Mouse (Mus musculus) midbrain, embryonic 16.5 days (tissue): ENCODE data around the gene Bcar1. TPM values are rescaled to one million over a fixed set of nuclear protein-coding genes. Genes with fewer than 3 reads are reported as not detected.

Source experiments
- ATAC-seq: fragments of 200-750 bp; cut with Nextera tagmentation; 2 replicates; pipeline ENCODE4 v1.8.0; 2017; ENCODE audit warnings: moderate TSS enrichment
- H3K27ac ChIP-seq: fragments of 300-500 bp; sonication (generic); 2 replicates; pipeline ENCODE4 v1.5.1; 2014; ENCODE audit warnings: mild to moderate bottlenecking, low read length, mixed read lengths
- H3K27me3 ChIP-seq: fragments of 300-500 bp; sonication (generic); 2 replicates; pipeline ENCODE4 v1.6.1; 2014; ENCODE audit warnings: low read depth, low read length, mixed read lengths; ENCODE audit not compliant: control insufficient read depth, insufficient read depth
- H3K36me3 ChIP-seq: fragments of 300-500 bp; sonication (generic); 2 replicates; pipeline ENCODE4 v1.6.1; 2014; ENCODE audit warnings: mild to moderate bottlenecking, low read length, moderate library complexity, mixed read lengths; ENCODE audit not compliant: control insufficient read depth, insufficient read depth
- H3K4me1 ChIP-seq: fragments of 300-500 bp; sonication (generic); 2 replicates; pipeline ENCODE4 v1.6.1; 2014; ENCODE audit warnings: mild to moderate bottlenecking, low read length, mixed read lengths; ENCODE audit not compliant: control insufficient read depth, insufficient read depth
- H3K4me2 ChIP-seq: fragments of 300-500 bp; sonication (generic); 2 replicates; pipeline ENCODE4 v1.6.1; 2014; ENCODE audit warnings: mild to moderate bottlenecking, low read length, mixed read lengths
- H3K4me3 ChIP-seq: fragments of 300-500 bp; sonication (generic); 2 replicates; pipeline ENCODE4 v1.5.1; 2014; ENCODE audit warnings: low read depth, mild to moderate bottlenecking, low read length, moderate library complexity, mixed read lengths
- H3K9ac ChIP-seq: fragments of 300-500 bp; sonication (generic); 2 replicates; pipeline ENCODE4 v1.6.1; 2014; ENCODE audit warnings: low read depth, low read length, mixed read lengths
- H3K9me3 ChIP-seq: fragments of 300-500 bp; sonication (generic); replicated peaks from 2 replicates; pipeline ENCODE4 v1.6.1; 2014; ENCODE audit warnings: mild to moderate bottlenecking, low read length, mixed read lengths; ENCODE audit not compliant: control insufficient read depth, poor library complexity, severe bottlenecking
- WGBS: fragments of 180-500 bp; shearing (Covaris S2); extraction: QIAGEN DNeasy Blood & Tissue Kit; methylation state at CpG from one replicate; pipeline ENCODE4 v1.1.7; 2014; 5-methylcytosine and 5-hydroxymethylcytosine counted together
- microRNA-seq: library from miRNA; unstranded; fragments of <30 nt; microRNA quantifications from one replicate; pipeline ENCODE4, GENCODE M21; 2017
- polyA plus RNA-seq: library from polyadenylated mRNA; unstranded; fragments of >200 nt; fragmentation: Nextera tagmentation; extraction: Ambion mirVana; gene quantifications from 2 replicates; pipeline ENCODE4 v1.2.1, GENCODE M21; 2015

Bcar1 gene
- polyA plus RNA-seq, 1 experiment from 2014 or later: 43.3 TPM

DNA sequence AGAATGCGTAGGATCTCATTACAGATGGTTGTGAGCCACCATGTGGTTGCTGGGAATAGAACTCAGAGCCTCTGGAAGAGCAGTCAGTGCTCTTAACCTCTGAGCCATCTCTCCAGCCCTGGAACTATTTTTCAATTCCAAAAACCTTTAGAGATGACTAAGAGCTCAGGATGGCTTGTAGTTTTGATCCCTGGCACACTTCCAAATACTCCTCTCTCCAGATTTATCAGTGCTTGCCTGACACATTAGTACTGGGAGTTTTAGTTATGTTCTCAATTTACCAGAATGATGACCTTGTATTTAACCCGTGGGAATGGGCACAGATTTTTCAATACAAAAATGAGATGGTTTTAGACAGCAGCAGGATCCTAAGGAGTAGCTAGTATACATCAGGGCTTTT lies 76.9 kb downstream of the Bcar1 start:
- 94% methylated on average over 2 of the region's 2 CpGs for WGBS
- Histone ChIP-seq H3K36me3 (peaks cover 24% of the 10 kb centered on the region), H3K9ac (no peak overlapping the region), H3K27me3 (no peaks in the 10 kb centered on the region), H3K27ac (no peak overlapping the region), H3K4me1 (no peaks in the 10 kb centered on the region), H3K4me3 (no peak overlapping the region), H3K4me2 (no peak overlapping the region), H3K9me3 (0 out of 2 replicates have a peak, but pooled peaks cover 2% of the 10 kb centered on the region)
- no peak for ATAC-seq

GRCm38 (mm10) chr8:111662473-111662872 lies 81.1 kb downstream of the Bcar1 start:
- Histone ChIP-seq H3K9ac (no peak overlapping the region), H3K4me1 (no peaks in the 10 kb centered on the region), H3K9me3 (no peaks in the 10 kb centered on the region), H3K36me3 (no peaks in the 10 kb centered on the region), H3K27ac (no peak overlapping the region), H3K4me2 (no peak overlapping the region), H3K27me3 (no peaks in the 10 kb centered on the region), H3K4me3 (no peak overlapping the region)
- WGBS: 88% methylated on average over 3 of the region's 3 CpGs
- no peak for ATAC-seq

Small RNA genes within 50 kb of the gene (microRNA-seq; reads per million reads assigned to microRNA genes)
- not detected for gene Mir7076

Other genes with a start within 250 kb of the Bcar1 start
- gene Wdr59, start 221.7 kb downstream of the Bcar1 start, polyA plus RNA-seq: 8.0 and 9.1 TPM in 2 replicates
- gene Znrf1, start 207.7 kb downstream of the Bcar1 start, polyA plus RNA-seq: 73.2 and 73.4 TPM in 2 replicates
- gene Ldhd, start 113.4 kb downstream of the Bcar1 start, polyA plus RNA-seq: 0.93 and 1.3 TPM in 2 replicates
- 26.7 and 29.1 TPM in 2 replicates for gene Zfp1, start 100.4 kb downstream of the Bcar1 start, polyA plus RNA-seq
- not detected in 2 replicates for gene Ctrb1, start 52.8 kb downstream of the Bcar1 start, polyA plus RNA-seq
- gene Cfdp1, start 110.5 kb upstream of the Bcar1 start, polyA plus RNA-seq: 222 and 233 TPM in 2 replicates
- 3.8 TPM in 2 replicates for gene Tmem170, start 132.9 kb upstream of the Bcar1 start, polyA plus RNA-seq
- gene Chst5, start 166.6 kb upstream of the Bcar1 start, polyA plus RNA-seq: 2.7 and 4.1 TPM in 2 replicates
- gene Tmem231, start 190.1 kb upstream of the Bcar1 start, polyA plus RNA-seq: 20.9 and 22.4 TPM in 2 replicates
- gene Gabarapl2, start 196.9 kb upstream of the Bcar1 start, polyA plus RNA-seq: 469 and 489 TPM in 2 replicates
- gene Adat1, start 248.5 kb upstream of the Bcar1 start, polyA plus RNA-seq: 8.0 and 9.2 TPM in 2 replicates